Mouse (Mus musculus) forebrain, embryonic 10.5 days (tissue): ENCODE results near the gene Basp1. TPM values are rescaled to one million over a fixed set of nuclear protein-coding genes. Genes with fewer than 3 reads are reported as not detected.
"Not testable (repeated sequence)": the region's sequence is repeated elsewhere in the genome, so short reads cannot be mapped to it uniquely, and the experiment has no call there.

ENCODE experiments used
- DNase-seq: peaks from one replicate; pipeline ENCODE4 v3.0.0-alpha.2; 2017; ENCODE audit warnings: low spot score; ENCODE audit errors: extremely low spot score
- H3K27ac ChIP-seq: fragments of 300-500 bp; sonication (generic); 2 replicates; pipeline ENCODE4 v1.5.1; 2016; ENCODE audit warnings: mild to moderate bottlenecking
- H3K27me3 ChIP-seq: fragments of 300-500 bp; sonication (generic); 2 replicates; pipeline ENCODE4 v1.6.1; 2016; ENCODE audit warnings: mild to moderate bottlenecking; ENCODE audit not compliant: poor library complexity, severe bottlenecking
- H3K36me3 ChIP-seq: fragments of 300-500 bp; sonication (generic); replicated peaks from 2 replicates; pipeline ENCODE4 v1.6.1; 2016; ENCODE audit warnings: mild to moderate bottlenecking, moderate library complexity
- H3K4me1 ChIP-seq: fragments of 300-500 bp; sonication (generic); 2 replicates; pipeline ENCODE4 v1.6.1; 2016
- H3K4me3 ChIP-seq: fragments of 300-500 bp; sonication (generic); 2 replicates; pipeline ENCODE4 v1.5.1; 2016; ENCODE audit warnings: mild to moderate bottlenecking, moderate library complexity
- H3K9me3 ChIP-seq: fragments of 300-500 bp; sonication (generic); 2 replicates; pipeline ENCODE4 v1.6.1; 2016; ENCODE audit warnings: mild to moderate bottlenecking, moderate library complexity
- WGBS: fragments of 180-500 bp; shearing (Covaris S2); methylation state at CpG from one replicate; pipeline ENCODE4 v1.1.7; 2016; 5-methylcytosine and 5-hydroxymethylcytosine counted together
- polyA plus RNA-seq: library from polyadenylated mRNA; unstranded; fragments of >200 nt; fragmentation: Nextera tagmentation; extraction: Ambion mirVana; gene quantifications from 2 replicates; pipeline ENCODE4 v1.2.1, GENCODE M21; 2016

Gene Basp1
- polyA plus RNA-seq, result 30.6 and 35.0 TPM in 2 replicates

GRCm38 (mm10) chr15:25413378-25413901 lies at the start of gene Basp1:
Gene Basp1, minus strand, starts transcription at chr15:25413764.
- Histone ChIP-seq H3K27me3 (no peaks in the 10 kb centered on the region), H3K27ac (peak within 1 kb of the TSS; percentile 97), H3K36me3 (peaks cover 19% of the 10 kb centered on the region), H3K4me1 (peaks cover 64% of the 10 kb centered on the region), H3K9me3 (no peaks in the 10 kb centered on the region), H3K4me3 (peak within 1 kb of the TSS; percentile 94)
- DNase-seq, result peak; percentile 81
- WGBS, result 2% methylated on average over 34 of the region's 60 CpGs

- H3K36me3 ChIP-seq, H3K27me3 ChIP-seq, DNase-seq, H3K9me3 ChIP-seq, H3K27ac ChIP-seq, H3K4me3 ChIP-seq: not testable (repeated sequence)
- H3K4me1 ChIP-seq, result peaks cover 21% of the 10 kb centered on the region
Observed at GRCm38 (mm10) chr15:25463076-25463475, 49.5 kb upstream of the Basp1 start.

- H3K27ac ChIP-seq, result no peak overlapping the region
- H3K4me1 ChIP-seq, result peaks cover 21% of the 10 kb centered on the region
- H3K27me3 ChIP-seq, result no peaks in the 10 kb centered on the region
- H3K4me3 ChIP-seq, result no peak overlapping the region
- H3K36me3 ChIP-seq, result no peaks in the 10 kb centered on the region
- DNase-seq, result no peak
- no peaks in the 10 kb centered on the region for H3K9me3 ChIP-seq
- WGBS, result 73% methylated on average over 6 of the region's 6 CpGs
Observed at GRCm38 (mm10) chr15:25462056-25462762, 48.6 kb upstream of the Basp1 start.

- 61% methylated on average over 7 of the region's 7 CpGs for WGBS
- no peak for DNase-seq
- Histone ChIP-seq H3K36me3 (no peaks in the 10 kb centered on the region), H3K27me3 (no peaks in the 10 kb centered on the region), H3K4me1 (peaks cover 27% of the 10 kb centered on the region), H3K9me3 (no peaks in the 10 kb centered on the region), H3K27ac (no peak overlapping the region), H3K4me3 (no peak overlapping the region)
Observed at GRCm38 (mm10) chr15:25459901-25460300, 46.3 kb upstream of the Basp1 start.

- WGBS, result 83% methylated on average over 2 of the region's 2 CpGs
- DNase-seq, result no peak
- 0 out of 2 replicates have a peak overlapping the region, but pooled peaks have one; percentile 35 for H3K27ac ChIP-seq
Observed at GRCm38 (mm10) chr15:25457421-25457820, 43.9 kb upstream of the Basp1 start.

GRCm38 (mm10) chr15:25453538-25453937 lies 40.0 kb upstream of the Basp1 start:
- no peak overlapping the region for H3K4me3 ChIP-seq
- DNase-seq, result no peak
- H3K9me3 ChIP-seq, result no peaks in the 10 kb centered on the region
- H3K4me1 ChIP-seq, result peaks cover 6% of the 10 kb centered on the region
- H3K27ac ChIP-seq, result no peak overlapping the region
- 89% methylated on average over 3 of the region's 3 CpGs for WGBS
- H3K36me3 ChIP-seq, result no peaks in the 10 kb centered on the region
- H3K27me3 ChIP-seq, result no peaks in the 10 kb centered on the region

More at GRCm38 (mm10) chr15:25457421-25457820, 43.9 kb upstream of the Basp1 start:
- H3K4me1 ChIP-seq, result peaks cover 23% of the 10 kb centered on the region
- no peak overlapping the region for H3K4me3 ChIP-seq
- no peaks in the 10 kb centered on the region for H3K9me3 ChIP-seq
- H3K27me3 ChIP-seq, result no peaks in the 10 kb centered on the region
- H3K36me3 ChIP-seq, result no peaks in the 10 kb centered on the region

GRCm38 (mm10) chr15:25449348-25449747 lies 35.8 kb upstream of the Basp1 start:
- Histone ChIP-seq H3K36me3 (no peaks in the 10 kb centered on the region), H3K4me1 (peaks cover 17% of the 10 kb centered on the region), H3K27me3 (peaks cover 34% of the 10 kb centered on the region), H3K9me3 (no peaks in the 10 kb centered on the region), H3K4me3 (no peak overlapping the region), H3K27ac (no peak overlapping the region)
- no peak for DNase-seq
- WGBS, result 57% methylated on average over 1 of the region's 1 CpGs

GRCm38 (mm10) chr15:25448703-25449340 lies 35.3 kb upstream of the Basp1 start:
- Histone ChIP-seq H3K27ac (no peak overlapping the region), H3K27me3 (peaks cover 40% of the 10 kb centered on the region), H3K4me3 (no peak overlapping the region), H3K36me3 (no peaks in the 10 kb centered on the region), H3K4me1 (peaks cover 17% of the 10 kb centered on the region), H3K9me3 (no peaks in the 10 kb centered on the region)
- WGBS, result 83% methylated on average over 4 of the region's 4 CpGs
- DNase-seq, result no peak

GRCm38 (mm10) chr15:25447136-25447535 lies 33.6 kb upstream of the Basp1 start:
- WGBS, result 84% methylated on average over 6 of the region's 6 CpGs
- peaks cover 54% of the 10 kb centered on the region for H3K27me3 ChIP-seq
- peaks cover 17% of the 10 kb centered on the region for H3K4me1 ChIP-seq
- no peak for DNase-seq
- no peak overlapping the region for H3K4me3 ChIP-seq
- H3K9me3 ChIP-seq, result no peaks in the 10 kb centered on the region
- no peak overlapping the region for H3K27ac ChIP-seq
- no peaks in the 10 kb centered on the region for H3K36me3 ChIP-seq

GRCm38 (mm10) chr15:25446155-25446487 lies 32.6 kb upstream of the Basp1 start:
- Histone ChIP-seq H3K36me3 (no peaks in the 10 kb centered on the region), H3K27ac (0 out of 2 replicates have a peak overlapping the region, but pooled peaks have one; percentile 63), H3K4me1 (peaks cover 28% of the 10 kb centered on the region), H3K4me3 (peak overlapping the region; percentile 34), H3K27me3 (peaks cover 62% of the 10 kb centered on the region), H3K9me3 (no peaks in the 10 kb centered on the region)
- WGBS, result 32% methylated on average over 8 of the region's 8 CpGs
- no peak for DNase-seq

- DNase-seq, result peak; percentile 22
- Histone ChIP-seq H3K36me3 (no peaks in the 10 kb centered on the region), H3K27ac (peak overlapping the region; percentile 63; the same call in 1 of the 2 replicates), H3K9me3 (no peaks in the 10 kb centered on the region), H3K4me1 (peaks cover 28% of the 10 kb centered on the region), H3K27me3 (peaks cover 62% of the 10 kb centered on the region), H3K4me3 (peak overlapping the region; percentile 34)
- 4% methylated on average over 17 of the region's 17 CpGs for WGBS
Observed at GRCm38 (mm10) chr15:25445361-25446154, 32.0 kb upstream of the Basp1 start.

- Histone ChIP-seq H3K27ac (no peak overlapping the region), H3K4me3 (no peak overlapping the region), H3K36me3 (no peaks in the 10 kb centered on the region), H3K27me3 (peaks cover 62% of the 10 kb centered on the region), H3K4me1 (peaks cover 28% of the 10 kb centered on the region), H3K9me3 (no peaks in the 10 kb centered on the region)
- DNase-seq, result no peak
- 89% methylated on average over 10 of the region's 10 CpGs for WGBS
Observed at GRCm38 (mm10) chr15:25444208-25444607, 30.6 kb upstream of the Basp1 start.
